Mouse (Mus musculus) right cerebral cortex, postnatal 25 days (tissue): ENCODE results near the gene Fcnb.

Experiments
- DNase-seq: peaks from one replicate; pipeline ENCODE4 v3.0.0; 2022

The Fcnb gene

GRCm38 (mm10) chr2:28084768-28085167, at the start of gene Fcnb:
TSS of gene Fcnb (minus strand) at chr2:28084885.
- DNase-seq = no peak

- no peak for DNase-seq
Observed at GRCm38 (mm10) chr2:28133833-28134232, 49.1 kb upstream of the Fcnb start.

- DNase-seq = no peak
Observed at GRCm38 (mm10) chr2:28132117-28132516, 47.4 kb upstream of the Fcnb start.

- no peak for DNase-seq
Observed at GRCm38 (mm10) chr2:28126763-28127438, 42.2 kb upstream of the Fcnb start.

GRCm38 (mm10) chr2:28123910-28124309, 39.2 kb upstream of the Fcnb start:
- DNase-seq = no peak

- no peak for DNase-seq
Observed at GRCm38 (mm10) chr2:28121309-28121708, 36.6 kb upstream of the Fcnb start.

- DNase-seq = no peak
Observed at GRCm38 (mm10) chr2:28120342-28120741, 35.7 kb upstream of the Fcnb start.

GRCm38 (mm10) chr2:28118518-28119116, 33.9 kb upstream of the Fcnb start:
- DNase-seq = no peak

- no peak for DNase-seq
Observed at GRCm38 (mm10) chr2:28117490-28118308, 33.0 kb upstream of the Fcnb start.

GRCm38 (mm10) chr2:28108763-28109162, 24.1 kb upstream of the Fcnb start:
- no peak for DNase-seq

- DNase-seq = no peak
Observed at GRCm38 (mm10) chr2:28106002-28106401, 21.3 kb upstream of the Fcnb start.

GRCm38 (mm10) chr2:28103653-28104052, 19.0 kb upstream of the Fcnb start:
- DNase-seq = no peak

- DNase-seq = no peak
Observed at GRCm38 (mm10) chr2:28101892-28102291, 17.2 kb upstream of the Fcnb start.

- DNase-seq = no peak
Observed at GRCm38 (mm10) chr2:28100796-28101483, 16.3 kb upstream of the Fcnb start.

GRCm38 (mm10) chr2:28098547-28099505, 14.1 kb upstream of the Fcnb start:
- DNase-seq = peak; percentile 74

- no peak for DNase-seq
Observed at GRCm38 (mm10) chr2:28096751-28097309, 12.1 kb upstream of the Fcnb start.

- DNase-seq = no peak
Observed at GRCm38 (mm10) chr2:28092099-28092498, 7.4 kb upstream of the Fcnb start.

GRCm38 (mm10) chr2:28091042-28091441, 6.4 kb upstream of the Fcnb start:
- DNase-seq = no peak

GRCm38 (mm10) chr2:28090299-28091008, 5.8 kb upstream of the Fcnb start:
- no peak for DNase-seq

- DNase-seq = no peak
Observed at GRCm38 (mm10) chr2:28089095-28089494, 4.4 kb upstream of the Fcnb start.

- no peak for DNase-seq
Observed at GRCm38 (mm10) chr2:28086112-28086511, 1.4 kb upstream of the Fcnb start.
